Mouse (Mus musculus) intestine, embryonic 14.5 days (tissue): Measurements from ENCODE around the gene Cd209g. TPM values are rescaled to one million over a fixed set of nuclear protein-coding genes. Genes with fewer than 3 reads are reported as not detected.
"Not testable (repeated sequence)": the region's sequence is repeated elsewhere in the genome, so short reads cannot be mapped to it uniquely, and the experiment has no call there.

Experiments
- ATAC-seq: fragments of 200-750 bp; cut with Nextera tagmentation; replicated peaks from 2 replicates; pipeline ENCODE4 v1.8.0; 2017; ENCODE audit warnings: low read depth, moderate number of reproducible peaks, moderate TSS enrichment, moderate library complexity; ENCODE audit not compliant: low FRiP score, low TSS enrichment
- DNase-seq: peaks from one replicate; pipeline ENCODE4 v3.0.0-alpha.2; 2018; ENCODE audit warnings: low spot score
- H3K27ac ChIP-seq: fragments of 300-500 bp; sonication (generic); 2 replicates; pipeline ENCODE4 v1.5.1; 2014; ENCODE audit warnings: low read depth, mild to moderate bottlenecking, control low read depth
- H3K27me3 ChIP-seq: fragments of 300-500 bp; sonication (generic); replicated peaks from 2 replicates; pipeline ENCODE4 v1.6.1; 2014; ENCODE audit warnings: low read length, control low read depth; ENCODE audit not compliant: control insufficient read depth, insufficient read depth
- H3K36me3 ChIP-seq: fragments of 300-500 bp; sonication (generic); 2 replicates; pipeline ENCODE4 v1.6.1; 2014; ENCODE audit warnings: low read length, control low read depth; ENCODE audit not compliant: control insufficient read depth, insufficient read depth
- H3K4me1 ChIP-seq: fragments of 300-500 bp; sonication (generic); replicated peaks from 2 replicates; pipeline ENCODE4 v1.6.1; 2014; ENCODE audit warnings: low read length, control low read depth, mixed read lengths; ENCODE audit not compliant: control insufficient read depth, insufficient read depth
- H3K4me2 ChIP-seq: fragments of 300-500 bp; sonication (generic); 2 replicates; pipeline ENCODE4 v1.6.1; 2014; ENCODE audit warnings: low read length
- H3K4me3 ChIP-seq: fragments of 300-500 bp; sonication (generic); 2 replicates; pipeline ENCODE4 v1.5.1; 2014; ENCODE audit warnings: low read depth, low read length, control low read depth, mixed read lengths
- H3K9ac ChIP-seq: fragments of 300-500 bp; sonication (generic); 2 replicates; pipeline ENCODE4 v1.6.1; 2014; ENCODE audit warnings: mild to moderate bottlenecking, low read length
- H3K9me3 ChIP-seq: fragments of 300-500 bp; sonication (generic); 2 replicates; pipeline ENCODE4 v1.6.1; 2016; ENCODE audit warnings: low read length, control low read depth; ENCODE audit not compliant: control insufficient read depth
- WGBS: fragments of 180-500 bp; shearing (Covaris S2); extraction: QIAGEN DNeasy Blood & Tissue Kit; methylation state at CpG from one replicate; pipeline ENCODE4 v1.1.7; 2014; 5-methylcytosine and 5-hydroxymethylcytosine counted together
- polyA plus RNA-seq: library from polyadenylated mRNA; unstranded; fragments of >200 nt; fragmentation: Nextera tagmentation; extraction: Ambion mirVana; gene quantifications from 2 replicates; pipeline ENCODE4 v1.2.1, GENCODE M21; 2014

Cd209g gene
- not detected in 2 replicates for polyA plus RNA-seq

GRCm38 (mm10) chr8:4133798-4134197 is at the start of gene Cd209g:
TSS of gene Cd209g (plus strand) at chr8:4134098.
- Histone ChIP-seq H3K36me3 (no peaks in the 10 kb centered on the region), H3K4me2 (no peak within 1 kb of the TSS), H3K27me3 (no peaks in the 10 kb centered on the region), H3K4me3 (no peak within 1 kb of the TSS), H3K4me1 (no peaks in the 10 kb centered on the region), H3K9ac (no peak within 1 kb of the TSS), H3K27ac (no peak within 1 kb of the TSS), H3K9me3 (no peaks in the 10 kb centered on the region)
- no peak for ATAC-seq
- no peak for DNase-seq
- 93% methylated on average over 10 of the region's 10 CpGs for WGBS

- not testable (repeated sequence) for H3K36me3 ChIP-seq, H3K4me1 ChIP-seq, H3K4me2 ChIP-seq, H3K9ac ChIP-seq, DNase-seq, H3K27me3 ChIP-seq, H3K27ac ChIP-seq, H3K9me3 ChIP-seq, H3K4me3 ChIP-seq, ATAC-seq
- WGBS, result 41% methylated on average over 32 of the region's 33 CpGs
These were observed 46.6 kb upstream of the Cd209g start for GRCm38 (mm10) chr8:4087180-4087722.

GRCm38 (mm10) chr8:4088514-4088913 is 45.4 kb upstream of the Cd209g start:
- 88% methylated on average over 3 of the region's 3 CpGs for WGBS
- H3K27ac ChIP-seq, H3K4me1 ChIP-seq, DNase-seq, H3K4me2 ChIP-seq, H3K4me3 ChIP-seq, H3K9ac ChIP-seq, H3K9me3 ChIP-seq, ATAC-seq, H3K36me3 ChIP-seq, H3K27me3 ChIP-seq: not testable (repeated sequence)

DNA sequence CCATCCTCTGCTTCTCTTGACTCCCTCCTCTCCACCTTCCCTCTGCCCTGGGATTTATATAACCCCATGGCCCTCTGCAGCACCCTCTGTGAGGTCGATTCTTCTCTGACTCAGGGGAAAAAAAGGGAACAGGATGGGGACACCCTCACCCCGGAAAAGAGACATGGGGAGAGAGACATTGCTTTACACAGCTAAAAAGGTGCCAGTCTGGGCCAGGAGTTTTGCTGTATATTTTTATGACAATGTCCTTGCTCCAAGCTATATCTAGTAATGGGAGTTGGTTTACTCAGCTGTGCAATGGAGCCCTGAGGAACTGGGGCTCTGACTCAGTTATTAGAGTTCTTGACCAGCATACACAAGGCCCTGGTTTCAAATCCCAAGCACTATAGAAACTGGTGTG is 28.2 kb upstream of the Cd209g start, which contains the start of gene Cd209f:
Cd209f (minus strand) TSS at position 101 of the 400 bp plus-strand sequence.
- WGBS, result 75% methylated on average over 1 of the region's 2 CpGs
- not testable (repeated sequence) for DNase-seq, H3K36me3 ChIP-seq, H3K27ac ChIP-seq, ATAC-seq, H3K9ac ChIP-seq, H3K27me3 ChIP-seq, H3K9me3 ChIP-seq, H3K4me3 ChIP-seq, H3K4me1 ChIP-seq, H3K4me2 ChIP-seq

- Histone ChIP-seq H3K36me3 (no peaks in the 10 kb centered on the region), H3K27me3 (no peaks in the 10 kb centered on the region), H3K4me3 (no peak overlapping the region), H3K9me3 (no peaks in the 10 kb centered on the region), H3K9ac (no peak overlapping the region), H3K4me2 (peak overlapping the region; percentile 23; the same call in 1 of the 2 replicates), H3K27ac (no peak overlapping the region), H3K4me1 (no peaks in the 10 kb centered on the region)
- ATAC-seq, result peak; percentile 58
- DNase-seq, result peak; percentile 89
- WGBS, result 14% methylated on average over 12 of the region's 12 CpGs
These were observed 6.1 kb downstream of the Cd209g start for GRCm38 (mm10) chr8:4139660-4140646.

DNA sequence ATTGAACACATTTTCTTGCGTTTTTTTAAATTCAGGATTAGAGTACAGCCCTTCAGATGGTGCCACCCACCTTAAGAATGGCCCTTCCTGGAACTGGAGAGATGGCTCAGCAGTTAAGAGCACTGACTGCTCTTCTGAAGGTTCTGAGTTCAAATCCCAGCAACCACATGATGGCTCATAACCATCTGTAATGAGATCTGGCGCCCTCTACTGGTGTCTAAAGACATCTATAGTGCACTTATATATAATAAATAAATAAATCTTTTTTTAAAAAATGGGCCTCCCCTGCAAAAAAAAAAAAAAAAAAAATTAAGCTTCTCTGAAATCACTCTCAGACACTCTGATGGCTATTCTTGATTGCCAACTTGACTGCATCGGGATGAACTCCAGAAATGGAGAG is 7.8 kb downstream of the Cd209g start:
- 60% methylated on average over 3 of the region's 3 CpGs for WGBS
- no peak for DNase-seq

GRCm38 (mm10) chr8:4147272-4147671 is 13.4 kb downstream of the Cd209g start:
- H3K9me3 ChIP-seq, result 0 out of 2 replicates have a peak, but pooled peaks cover 4% of the 10 kb centered on the region
- no peak overlapping the region for H3K27ac ChIP-seq
- ATAC-seq (no peak), DNase-seq (no peak)
- no peaks in the 10 kb centered on the region for H3K36me3 ChIP-seq
- H3K4me2 ChIP-seq, result no peak overlapping the region
- no peaks in the 10 kb centered on the region for H3K4me1 ChIP-seq
- H3K27me3 ChIP-seq, result no peaks in the 10 kb centered on the region
- H3K4me3 ChIP-seq, result no peak overlapping the region
- WGBS, result 57% methylated on average over 1 of the region's 1 CpGs
- no peak overlapping the region for H3K9ac ChIP-seq

More for the DNA sequence above, 7.8 kb downstream of the Cd209g start:
- no peaks in the 10 kb centered on the region for H3K4me1 ChIP-seq
- H3K4me3 ChIP-seq, result no peak overlapping the region
- no peak overlapping the region for H3K9ac ChIP-seq
- no peaks in the 10 kb centered on the region for H3K27me3 ChIP-seq
- no peak overlapping the region for H3K4me2 ChIP-seq
- H3K9me3 ChIP-seq, result no peaks in the 10 kb centered on the region
- no peaks in the 10 kb centered on the region for H3K36me3 ChIP-seq
- no peak overlapping the region for H3K27ac ChIP-seq
- no peak for ATAC-seq

- Histone ChIP-seq H3K27ac (no peak overlapping the region), H3K4me2 (no peak overlapping the region), H3K9me3 (0 out of 2 replicates have a peak, but pooled peaks cover 4% of the 10 kb centered on the region), H3K9ac (no peak overlapping the region), H3K4me3 (no peak overlapping the region), H3K36me3 (no peaks in the 10 kb centered on the region), H3K27me3 (no peaks in the 10 kb centered on the region), H3K4me1 (no peaks in the 10 kb centered on the region)
- no peak for DNase-seq
- no peak for ATAC-seq
These were observed 21.0 kb downstream of the Cd209g start for GRCm38 (mm10) chr8:4154878-4155277.
